Mouse (Mus musculus) stomach, embryonic 14.5 days (tissue): ENCODE results near the gene Asf1b. TPM values are rescaled to one million over a fixed set of nuclear protein-coding genes. Genes with fewer than 3 reads are reported as not detected.

Experiments used
- microRNA counts: library from miRNA; unstranded; fragments of <30 nt; microRNA quantifications from one replicate; lab custom pipeline; 2016
- microRNA-seq: library from miRNA; unstranded; fragments of <30 nt; microRNA quantifications from one replicate; pipeline ENCODE4, GENCODE M21; 2016
- polyA plus RNA-seq: library from polyadenylated mRNA; unstranded; fragments of >200 nt; fragmentation: Nextera tagmentation; extraction: Ambion mirVana; gene quantifications from 2 replicates; pipeline ENCODE4 v1.2.1, GENCODE M21; 2014

The Asf1b gene
- polyA plus RNA-seq, 1 experiment from 2014 or later, result 58.2 TPM

MicroRNAs within 50 kb of the gene (microRNA counts, 519-probe panel; counts per million panel counts)
- not detected for microRNA mmu-miR-1199 (lab: Ali Mortazavi, UCI)

Small RNA genes lying within 50 kb of the gene (microRNA-seq; reads per million reads assigned to microRNA genes)
- gene Gm44330 (not detected), gene Gm44450 (not detected), gene Mir1199 (not detected), gene Mir8111 (2.6 reads per million, percentile 2 among the genes with 10 or more reads in this experiment)

Other genes with a start within 250 kb of the Asf1b start
- 141 and 147 TPM in 2 replicates for gene Ddx39, start 240.3 kb upstream of the Asf1b start, polyA plus RNA-seq
- 39.2 and 40.7 TPM in 2 replicates for gene Adgre5, start 214.2 kb upstream of the Asf1b start, polyA plus RNA-seq
- gene Adgrl1, start 55.4 kb upstream of the Asf1b start, polyA plus RNA-seq, result 29.5 and 31.3 TPM in 2 replicates
- gene Gm10644, start 302 bp upstream of the Asf1b start, polyA plus RNA-seq, result 0.56 and 0.70 TPM in 2 replicates
- 101 and 112 TPM in 2 replicates for gene Prkaca, start 17.5 kb downstream of the Asf1b start, polyA plus RNA-seq
- gene Samd1, start 42.2 kb downstream of the Asf1b start, polyA plus RNA-seq, result 17.5 and 18.3 TPM in 2 replicates
- gene 1700067K01Rik, start 46.0 kb downstream of the Asf1b start, polyA plus RNA-seq, result 0.71 and 0.87 TPM in 2 replicates
- gene 2210011C24Rik, start 56.7 kb downstream of the Asf1b start, polyA plus RNA-seq, result 1.1 and 1.3 TPM in 2 replicates
- gene Palm3, start 66.0 kb downstream of the Asf1b start, polyA plus RNA-seq, result 3.2 and 3.6 TPM in 2 replicates
- 1.1 and 1.3 TPM in 2 replicates for gene Il27ra, start 87.1 kb downstream of the Asf1b start, polyA plus RNA-seq
- not detected in 2 replicates for gene Rln3, start 89.5 kb downstream of the Asf1b start, polyA plus RNA-seq
- gene Gm10643, start 109.6 kb downstream of the Asf1b start, polyA plus RNA-seq, result 1.5 and 2.9 TPM in 2 replicates
- gene Rfx1, start 111.3 kb downstream of the Asf1b start, polyA plus RNA-seq, result 10.4 and 12.0 TPM in 2 replicates
- 9.0 and 10.8 TPM in 2 replicates for gene Dcaf15, start 149.3 kb downstream of the Asf1b start, polyA plus RNA-seq
- 0.18 and 0.20 TPM in 2 replicates for gene Podnl1, start 170.5 kb downstream of the Asf1b start, polyA plus RNA-seq
- gene Cc2d1a, start 192.4 kb downstream of the Asf1b start, polyA plus RNA-seq, result 17.9 and 18.2 TPM in 2 replicates
- 0.59 and 0.94 TPM in 2 replicates for gene 4930432K21Rik, start 192.5 kb downstream of the Asf1b start, polyA plus RNA-seq
- 3.3 and 5.0 TPM in 2 replicates for gene Nanos3, start 229.7 kb downstream of the Asf1b start, polyA plus RNA-seq